Mouse (Mus musculus) myocyte (in vitro differentiated cells): ENCODE results near the gene Ttll1.
A peak's percentile ranks its signal among the peaks of the same experiment; 100 is the strongest.

Experiments used
- E2F4 ChIP-seq: IDR thresholded peaks from one replicate; pipeline ENCODE4 v1.6.1; 2011; ENCODE audit warnings: mild to moderate bottlenecking, control low read depth, moderate library complexity; ENCODE audit not compliant: insufficient read depth
- MYOD1 ChIP-seq, 3 experiments: IDR thresholded peaks; one replicate each; pipeline ENCODE4 v1.6.1; 2011; ENCODE audit warnings: control low read depth in 2 of 3, low read depth in 2 of 3, mild to moderate bottlenecking in 2 of 3, moderate library complexity in 1 of 3; ENCODE audit not compliant: insufficient read length in 2 of 3, control insufficient read depth in 1 of 3

- TF ChIP-seq E2F4: no peak
- peak; percentile 65 to 91 (median 70) for TF ChIP-seq MYOD1 (IDR thresholded peaks at IDR 0.05; ENCODE audit: control insufficient read depth in 1 of 3, insufficient read length in 2 of 3, low read depth in 2 of 3)
These were observed 36.7 kb downstream of the Ttll1 start for GRCm38 (mm10) chr15:83473832-83474465.
